Mouse (Mus musculus) kidney, postnatal 0 days (tissue): ENCODE results near the gene Clint1. TPM values are rescaled to one million over a fixed set of nuclear protein-coding genes. Genes with fewer than 3 reads are reported as not detected.

ENCODE experiments used
- ATAC-seq: fragments of 200-750 bp; cut with Nextera tagmentation; replicated peaks from 2 replicates; pipeline ENCODE4 v1.8.0; 2017; ENCODE audit warnings: low read depth, moderate number of reproducible peaks, moderate TSS enrichment, moderate library complexity; ENCODE audit not compliant: low FRiP score
- DNase-seq: peaks from one replicate; pipeline ENCODE4 v3.0.0-alpha.2; 2016; ENCODE audit warnings: low spot score
- H3K27ac ChIP-seq: fragments of 300-500 bp; sonication (generic); 2 replicates; pipeline ENCODE4 v1.5.1; 2014; ENCODE audit warnings: mild to moderate bottlenecking
- H3K27me3 ChIP-seq: fragments of 300-500 bp; sonication (generic); 2 replicates; pipeline ENCODE4 v1.6.1; 2014; ENCODE audit warnings: low read length, mixed read lengths; ENCODE audit not compliant: insufficient read depth
- H3K36me3 ChIP-seq: fragments of 300-500 bp; sonication (generic); 2 replicates; pipeline ENCODE4 v1.6.1; 2014; ENCODE audit warnings: low read length, mixed read lengths; ENCODE audit not compliant: insufficient read depth
- H3K4me1 ChIP-seq: fragments of 300-500 bp; sonication (generic); replicated peaks from 2 replicates; pipeline ENCODE4 v1.6.1; 2014; ENCODE audit warnings: antibody characterized with exemption, low read length, mixed read lengths; ENCODE audit not compliant: insufficient read depth
- H3K4me2 ChIP-seq: fragments of 300-500 bp; sonication (generic); 2 replicates; pipeline ENCODE4 v1.6.1; 2014; ENCODE audit warnings: mild to moderate bottlenecking, low read length, moderate library complexity, mixed read lengths
- H3K4me3 ChIP-seq: fragments of 300-500 bp; sonication (generic); replicated peaks from 2 replicates; pipeline ENCODE4 v1.5.1; 2014; ENCODE audit warnings: low read depth, low read length
- H3K9ac ChIP-seq: fragments of 300-500 bp; sonication (generic); 2 replicates; pipeline ENCODE4 v1.6.1; 2014; ENCODE audit warnings: low read depth, low read length
- H3K9me3 ChIP-seq: fragments of 300-500 bp; sonication (generic); replicated peaks from 2 replicates; pipeline ENCODE4 v1.6.1; 2016; ENCODE audit warnings: low read length, inconsistent platforms, mixed read lengths
- CTCF ChIP-seq: IDR thresholded peaks from 2 replicates; pipeline ENCODE4 v1.5.1; 2016; ENCODE audit warnings: antibody characterized with exemption, low read depth, mild to moderate bottlenecking, moderate library complexity
- WGBS: fragments of 180-500 bp; shearing (Covaris S2); extraction: QIAGEN DNeasy Blood & Tissue Kit; methylation state at CpG from one replicate; pipeline ENCODE4 v1.1.7; 2014; 5-methylcytosine and 5-hydroxymethylcytosine counted together
- microRNA-seq: library from miRNA; unstranded; fragments of <30 nt; microRNA quantifications from one replicate; pipeline ENCODE4, GENCODE M21; 2016
- polyA plus RNA-seq: library from polyadenylated mRNA; unstranded; fragments of >200 nt; fragmentation: Nextera tagmentation; extraction: Ambion mirVana; gene quantifications from 2 replicates; pipeline ENCODE4 v1.2.1, GENCODE M21; 2015

The Clint1 gene
- polyA plus RNA-seq, 1 experiment from 2014 or later: 88.4 TPM

GRCm38 (mm10) chr11:45955127-45955627, 103.3 kb downstream of the Clint1 start, which contains the start of gene Thg1l:
Thg1l (minus strand) TSS chr11:45955494.
- H3K36me3 ChIP-seq: peaks cover 8% of the 10 kb centered on the region; the same call in 1 of the 2 replicates
- ATAC-seq (peak; percentile 98), DNase-seq (peak; percentile 98)
- H3K27ac ChIP-seq: peak within 1 kb of the TSS; percentile 73; the same call in 1 of the 2 replicates
- H3K9me3 ChIP-seq: no peaks in the 10 kb centered on the region
- H3K4me1 ChIP-seq: 0 out of 2 replicates have a peak, but pooled peaks cover 4% of the 10 kb centered on the region
- under 1% methylated on average over 32 of the region's 32 CpGs for WGBS
- H3K4me2 ChIP-seq: peak within 1 kb of the TSS; percentile 67
- 0 out of 2 replicates have a peak, but pooled peaks have one; percentile 3 for TF ChIP-seq CTCF
- 0 out of 2 replicates have a peak within 1 kb of the TSS, but pooled peaks have one; percentile 49 for H3K9ac ChIP-seq
- no peaks in the 10 kb centered on the region for H3K27me3 ChIP-seq
- peak within 1 kb of the TSS; percentile 77 for H3K4me3 ChIP-seq

- H3K4me1 ChIP-seq: 0 out of 2 replicates have a peak, but pooled peaks cover 3% of the 10 kb centered on the region
- no peak overlapping the region for H3K4me2 ChIP-seq
- no peak for ATAC-seq
- no peaks in the 10 kb centered on the region for H3K9me3 ChIP-seq
- peak; percentile 64 for TF ChIP-seq CTCF
- no peak overlapping the region for H3K27ac ChIP-seq
- 77% methylated on average over 3 of the region's 3 CpGs for WGBS
- no peaks in the 10 kb centered on the region for H3K36me3 ChIP-seq
- no peak overlapping the region for H3K9ac ChIP-seq
- peak; percentile 65 for DNase-seq
- H3K27me3 ChIP-seq: no peaks in the 10 kb centered on the region
- H3K4me3 ChIP-seq: no peak overlapping the region
Observed at GRCm38 (mm10) chr11:45959598-45959997, 107.7 kb downstream of the Clint1 start.

GRCm38 (mm10) chr11:45960003-45960402, 108.2 kb downstream of the Clint1 start:
- no peaks in the 10 kb centered on the region for H3K4me1 ChIP-seq
- no peaks in the 10 kb centered on the region for H3K36me3 ChIP-seq
- no peak overlapping the region for H3K9ac ChIP-seq
- WGBS: 85% methylated on average over 5 of the region's 5 CpGs
- H3K4me3 ChIP-seq: no peak overlapping the region
- H3K4me2 ChIP-seq: no peak overlapping the region
- ATAC-seq (no peak), DNase-seq (no peak)
- H3K27me3 ChIP-seq: no peaks in the 10 kb centered on the region
- no peaks in the 10 kb centered on the region for H3K9me3 ChIP-seq
- TF ChIP-seq CTCF: no peak; the same call in 1 of the 2 replicates
- no peak overlapping the region for H3K27ac ChIP-seq

Small RNA genes lying within 50 kb of the gene (microRNA-seq; reads per million reads assigned to microRNA genes)
- not detected for gene Gm22751

Other genes with a start within 250 kb of the Clint1 start
- 4.1 and 4.3 TPM in 2 replicates for gene Lsm11, start 92.9 kb downstream of the Clint1 start, polyA plus RNA-seq
- 12.1 and 12.4 TPM in 2 replicates for gene Thg1l, start 103.4 kb downstream of the Clint1 start, polyA plus RNA-seq
- gene Sox30, start 128.3 kb downstream of the Clint1 start, polyA plus RNA-seq: 0.18 and 0.26 TPM in 2 replicates
- gene Gm12166, start 200.3 kb downstream of the Clint1 start, polyA plus RNA-seq: 6.0 and 6.2 TPM in 2 replicates
- gene Adam19, start 203.9 kb downstream of the Clint1 start, polyA plus RNA-seq: 6.5 and 8.1 TPM in 2 replicates